Mouse (Mus musculus): ENCODE data around the gene Polr3b.

DNA sequence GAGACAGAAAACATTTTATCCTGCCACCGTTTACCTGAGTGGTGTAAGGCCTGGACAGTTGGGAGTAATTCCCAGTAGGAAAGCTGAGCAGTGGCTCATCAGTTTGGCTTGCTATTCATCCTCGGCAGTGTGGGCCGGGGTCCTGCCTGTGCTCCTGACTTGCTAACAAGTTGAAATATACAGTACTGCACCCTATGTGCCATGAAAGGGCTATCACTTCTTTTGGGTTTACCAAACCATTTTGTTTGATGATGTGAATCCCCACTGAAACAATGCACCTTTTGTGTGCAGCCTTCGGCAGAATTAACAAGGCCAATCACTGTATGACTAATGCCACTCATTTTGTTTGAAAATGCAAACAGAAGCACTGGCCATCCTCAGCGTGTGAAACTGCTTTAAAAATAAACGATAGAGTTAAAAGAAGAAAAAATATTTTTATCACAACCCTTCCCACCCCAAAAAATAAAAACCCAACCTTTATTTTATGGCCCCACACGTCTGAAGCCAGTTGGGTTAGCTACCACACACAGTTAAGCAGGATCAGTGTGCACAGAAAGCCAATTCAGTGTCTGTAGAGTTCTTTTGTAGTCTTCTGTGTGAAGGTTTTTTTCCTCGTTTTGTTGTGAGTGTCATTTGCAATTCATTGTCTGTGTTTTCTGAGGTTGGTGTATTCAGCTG is 63.5 kb downstream of the Polr3b start:
- no peak for TF ChIP-seq CTCF (IDR thresholded peaks at IDR 0.05; ENCODE audit: control insufficient read depth, insufficient read depth, low read length)
- TF ChIP-seq POLR2A (IDR thresholded peaks at IDR 0.05; ENCODE audit: borderline replicate concordance, control insufficient read depth, low read depth, low read length) = no peak

Measured in bone marrow, adult 2 months (tissue).